Mouse (Mus musculus) ES-E14 (cell line): ENCODE results near the gene Immt. TPM values are rescaled to one million over a fixed set of nuclear protein-coding genes. Genes with fewer than 3 reads are reported as not detected.

ENCODE experiments used
- DNase-seq: peaks from one replicate; pipeline ENCODE4 v3.0.0-alpha.2; 2013; ENCODE audit warnings: low read depth, low spot score
- H3K27ac ChIP-seq: 2 replicates; pipeline ENCODE4 v1.5.1; 2012; ENCODE audit warnings: low read depth, mild to moderate bottlenecking, low read length, moderate library complexity, mixed read lengths; ENCODE audit not compliant: poor library complexity, insufficient read depth, severe bottlenecking
- H3K36me3 ChIP-seq: 2 replicates; pipeline ENCODE4 v1.6.1; 2012; ENCODE audit warnings: mild to moderate bottlenecking, low read length, moderate library complexity, mixed read lengths; ENCODE audit not compliant: control insufficient read depth, poor library complexity, insufficient read depth, severe bottlenecking
- H3K4me1 ChIP-seq, 2 experiments: fragments of 150-350 bp in 1 of 2; sonication (generic) in 1 of 2; 2 replicates each; pipeline ENCODE4 v1.6.1; 2012; ENCODE audit warnings: low read length in 2 of 2, mild to moderate bottlenecking in 1 of 2, mixed read lengths in 1 of 2; ENCODE audit not compliant: control insufficient read depth in 2 of 2, insufficient read depth in 2 of 2, poor library complexity in 1 of 2
- H3K4me3 ChIP-seq, 2 experiments: fragments of 150-350 bp in 1 of 2; sonication (generic) in 1 of 2; 2 replicates each; pipeline ENCODE4 v1.5.1; 2012; ENCODE audit warnings: low read length in 2 of 2, low read depth in 1 of 2, mild to moderate bottlenecking in 1 of 2, mixed read lengths in 1 of 2; ENCODE audit not compliant: insufficient read depth in 1 of 2, poor library complexity in 1 of 2, severe bottlenecking in 1 of 2
- H3K9ac ChIP-seq: 2 replicates; pipeline ENCODE4 v1.6.1; 2012; ENCODE audit warnings: low read depth, mild to moderate bottlenecking, low read length, mixed read lengths; ENCODE audit not compliant: poor library complexity, insufficient read depth, severe bottlenecking
- H3K9me3 ChIP-seq: fragments of 150-350 bp; sonication (generic); 2 replicates; pipeline ENCODE4 v1.6.1; 2012; ENCODE audit warnings: low read depth, mild to moderate bottlenecking, low read length; ENCODE audit not compliant: control insufficient read depth, insufficient read depth
- CHD2 ChIP-seq: IDR thresholded peaks from 2 replicates; pipeline ENCODE4 v1.6.1; 2014; ENCODE audit warnings: mild to moderate bottlenecking, low read depth, low read length, inconsistent platforms
- HCFC1 ChIP-seq: IDR thresholded peaks from 2 replicates; pipeline ENCODE4 v1.6.1; 2012; ENCODE audit warnings: low read length, inconsistent platforms, borderline replicate concordance; ENCODE audit not compliant: insufficient read depth
- MAFK ChIP-seq: IDR thresholded peaks from 2 replicates; pipeline ENCODE4 v1.6.1; 2014; ENCODE audit warnings: mild to moderate bottlenecking, low read depth, low read length, inconsistent platforms; ENCODE audit not compliant: insufficient read depth
- ZC3H11A ChIP-seq: IDR thresholded peaks from 2 replicates; pipeline ENCODE4 v1.6.1; 2012; ENCODE audit warnings: low read depth, mild to moderate bottlenecking, inconsistent platforms, low read length, borderline replicate concordance
- ZNF384 ChIP-seq: IDR thresholded peaks from 2 replicates; pipeline ENCODE4 v1.6.1; 2012; ENCODE audit warnings: low read depth, low read length, inconsistent platforms
- in situ Hi-C, 2 experiments: fragments of 600-800 bp; cut with MboI; formaldehyde crosslinking; loops; one replicate each; pipeline ENCODE4 v1.15.1; 2025; ENCODE audit warnings: low sequenced_read_pairs in 2 of 2, inconsistent platforms in 1 of 2; ENCODE audit not compliant: unreplicated experiment in 2 of 2
- total RNA-seq: library from RNA; depleted of rRNA; stranded (reverse); fragments of 300-350 nt; gene quantifications from 2 replicates; pipeline ENCODE4 v1.2.3, GENCODE M21; 2012

Gene Immt
- total RNA-seq, 1 experiment: 181 TPM

- Histone ChIP-seq H3K36me3 (peaks cover 7% of the 10 kb centered on the region), H3K9ac (no peak overlapping the region), H3K4me1 (no peaks in the 10 kb centered on the region), H3K27ac (no peak overlapping the region), H3K4me3 (no peak overlapping the region), H3K9me3 (no peaks in the 10 kb centered on the region)
- TF ChIP-seq ZC3H11A (no peak), HCFC1 (no peak), MAFK (no peak), ZNF384 (no peak), CHD2 (no peak)
- no peak for DNase-seq
- in situ Hi-C loops: no loop called here
These were observed 11.3 kb upstream of the Immt start for GRCm38 (mm10) chr6:71819764-71820292.

GRCm38 (mm10) chr6:71823085-71823484 lies 8.0 kb upstream of the Immt start:
- no peak for TF ChIP-seq CHD2
- no peak for TF ChIP-seq HCFC1
- TF ChIP-seq MAFK: no peak
- no peak for TF ChIP-seq ZC3H11A
- no peak for TF ChIP-seq ZNF384

DNA sequence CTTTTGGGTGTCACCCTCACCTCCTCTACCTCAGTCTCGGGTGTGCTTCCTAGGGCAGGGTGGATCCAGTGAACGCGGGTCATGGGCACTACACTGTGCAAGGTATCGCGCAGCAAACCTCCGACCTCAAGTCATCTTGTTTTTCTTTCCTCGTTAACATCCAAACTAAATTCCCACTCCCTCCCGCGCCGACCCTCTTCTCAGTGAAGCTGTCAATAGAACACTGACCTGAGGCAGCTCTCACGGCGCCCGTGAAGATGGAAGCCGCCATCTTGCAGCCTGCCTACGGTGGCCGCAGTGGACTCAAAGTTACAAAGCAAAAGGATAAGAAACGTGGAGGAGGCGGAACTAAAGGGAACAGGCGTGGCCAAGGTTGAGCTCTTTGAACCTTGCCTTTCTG lies 7.6 kb upstream of the Immt start:
- Histone ChIP-seq H3K9me3 (no peaks in the 10 kb centered on the region), H3K4me3 (peak overlapping the region; percentile 93 to 98), H3K27ac (no peak overlapping the region), H3K36me3 (no peaks in the 10 kb centered on the region), H3K4me1 (no peaks in the 10 kb centered on the region), H3K9ac (peak overlapping the region; percentile 78)
- in situ Hi-C loops: no loop called here
- no peak for TF ChIP-seq ZC3H11A
- no peak for TF ChIP-seq CHD2
- TF ChIP-seq ZNF384: no peak
- TF ChIP-seq MAFK: no peak
- TF ChIP-seq HCFC1: peak; percentile 76
- peak; percentile 84 for DNase-seq

More at GRCm38 (mm10) chr6:71823085-71823484, 8.0 kb upstream of the Immt start:
- H3K27ac ChIP-seq: no peak overlapping the region
- H3K4me3 ChIP-seq: peak overlapping the region; percentile 93 to 98
- 0 out of 2 replicates have a peak, but pooled peaks cover 2% of the 10 kb centered on the region for H3K36me3 ChIP-seq
- DNase-seq: no peak
- no peaks in the 10 kb centered on the region for H3K9me3 ChIP-seq
- in situ Hi-C loops: no loop called here
- H3K4me1 ChIP-seq: no peaks in the 10 kb centered on the region
- peak overlapping the region; percentile 78 for H3K9ac ChIP-seq

DNA sequence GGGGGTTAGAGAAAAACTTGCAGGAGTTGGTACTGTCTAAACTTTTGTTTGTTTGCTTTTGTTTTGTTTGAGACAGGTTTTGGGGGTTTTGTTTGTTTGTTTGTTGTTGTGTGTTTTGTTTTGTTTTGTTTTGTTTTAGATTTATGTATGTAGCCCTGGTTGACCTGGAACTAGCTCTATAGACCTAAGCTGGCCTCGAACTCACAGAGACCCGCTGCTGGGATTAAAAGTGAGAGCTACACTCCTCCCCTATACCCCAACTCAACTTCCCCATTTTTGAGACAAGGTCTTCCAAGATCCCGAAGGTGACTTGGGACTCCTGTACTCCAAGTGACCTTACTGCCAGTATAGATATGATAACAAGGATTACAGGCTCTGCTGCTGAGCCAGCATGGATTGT lies 7.2 kb upstream of the Immt start:
- no peaks in the 10 kb centered on the region for H3K4me1 ChIP-seq
- in situ Hi-C loops: no loop called here
- peak overlapping the region; percentile 2 to 98; a peak in 3 of 4 replicates for H3K4me3 ChIP-seq
- H3K36me3 ChIP-seq: no peaks in the 10 kb centered on the region
- DNase-seq: no peak
- no peak overlapping the region for H3K27ac ChIP-seq
- TF ChIP-seq HCFC1 (no peak), MAFK (no peak), CHD2 (no peak), ZC3H11A (no peak), ZNF384 (no peak)
- H3K9me3 ChIP-seq: no peaks in the 10 kb centered on the region
- no peak overlapping the region for H3K9ac ChIP-seq
